Mouse (Mus musculus) stomach, postnatal 0 days (tissue): ENCODE data around the gene Gli1.

Experiments used
- CTCF ChIP-seq: IDR thresholded peaks from 2 replicates; pipeline ENCODE4 v1.5.1; 2016; ENCODE audit warnings: antibody characterized with exemption, low read depth, mild to moderate bottlenecking, moderate library complexity
- EP300 ChIP-seq: optimal IDR thresholded peaks from 2 replicates; pipeline ENCODE3; 2016; ENCODE audit warnings: antibody characterized with exemption

GRCm38 (mm10) chr10:127330212-127330611 lies 11.6 kb downstream of the Gli1 start:
- no peak for TF ChIP-seq CTCF
- no peak for TF ChIP-seq EP300
